13 mouse cellular contexts compared by ENCODE assay signal in the genomic region with DNA sequence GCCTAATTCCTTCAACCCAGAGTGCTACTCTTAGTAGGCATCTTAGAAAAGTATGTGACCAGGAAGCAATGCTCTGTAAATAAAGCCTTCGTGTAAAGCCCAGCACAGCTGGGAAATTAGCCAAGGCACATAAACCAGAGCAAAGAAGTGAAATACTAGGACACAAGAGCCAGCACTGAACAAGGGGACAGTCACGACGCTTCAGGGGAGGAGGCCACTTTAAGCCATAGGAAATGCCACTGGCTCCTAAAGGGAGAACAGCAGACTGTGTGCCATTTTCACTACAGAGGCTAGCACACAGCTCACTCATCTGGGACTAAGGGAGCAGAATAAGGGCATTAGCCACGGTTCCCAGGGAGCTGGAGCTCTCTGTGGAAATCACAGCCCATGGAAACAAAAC. TPM values are rescaled to one million over a fixed set of nuclear protein-coding genes. Genes with fewer than 3 reads are reported as not detected.
DNase-seq lines count a peak whose midpoint lies in the region; ATAC-seq and TF ChIP-seq lines count a peak whose summit lies in the region.
"Had no signal": no experiment of that assay in that cellular context is flagged by ENCODE, and none has a peak within 500 bp of the region (broad histone marks: within the 10 kb centered on the region; RNA-seq: fewer than 3 reads in every experiment).

No protein-coding gene starts in this region.

- no peak overlapping the region for H3K9ac ChIP-seq in limb, embryonic 14.5 days (ENCODE audit: low read depth, low read length, severe bottlenecking)
- no peak overlapping the region for H3K9ac ChIP-seq in hindbrain, embryonic 16.5 days (ENCODE audit: low read depth, low read length)
- no peak overlapping the region for H3K9ac ChIP-seq in midbrain, embryonic 16.5 days (ENCODE audit: low read depth, low read length)

- peaks cover 3% of the 10 kb centered on the region; the same call in 1 of the 2 replicates for H3K4me1 ChIP-seq in limb, embryonic 14.5 days (ENCODE audit: control insufficient read depth, insufficient read depth, low read length)
- H3K4me1 ChIP-seq in limb, embryonic 10.5 days, result no peaks in the 10 kb centered on the region
- peaks cover 31% of the 10 kb centered on the region for H3K4me1 ChIP-seq in hindbrain, embryonic 16.5 days (ENCODE audit: control insufficient read depth, insufficient read depth, low read depth, low read length)
- peaks cover 31% of the 10 kb centered on the region for H3K4me1 ChIP-seq in midbrain, embryonic 16.5 days (ENCODE audit: control insufficient read depth, insufficient read depth, low read length)

- DNase-seq in embryo, embryonic 11 days, result peak; percentile 3
- no peak for DNase-seq in embryo, embryonic 10 days (ENCODE audit: low spot score)
- DNase-seq in limb, embryonic 14.5 days (ENCODE audit: low spot score), result peak; percentile 24
- DNase-seq in limb, embryonic 10.5 days (ENCODE audit: low spot score), result no peak
- no peak for DNase-seq in thymus, postnatal 14 days
- DNase-seq: cerebellum, postnatal 36 days; heart, adult 2 months; kidney, postnatal 10 days; thymus, postnatal 36 days had no signal

- H3K36me3 ChIP-seq in limb, embryonic 14.5 days (ENCODE audit: control insufficient read depth, insufficient read depth, low read length), result no peaks in the 10 kb centered on the region; the same call in 1 of the 2 replicates
- peaks cover 9% of the 10 kb centered on the region for H3K36me3 ChIP-seq in limb, embryonic 10.5 days
- H3K36me3 ChIP-seq in hindbrain, embryonic 16.5 days (ENCODE audit: control insufficient read depth, insufficient read depth, low read length), result no peaks in the 10 kb centered on the region
- no peaks in the 10 kb centered on the region for H3K36me3 ChIP-seq in midbrain, embryonic 16.5 days (ENCODE audit: control insufficient read depth, insufficient read depth, low read length)

- H3K4me3 ChIP-seq in limb, embryonic 14.5 days (replicated peaks; ENCODE audit: low read length), result no peak overlapping the region
- H3K4me3 ChIP-seq in limb, embryonic 10.5 days, result no peak overlapping the region
- H3K4me3 ChIP-seq in hindbrain, embryonic 16.5 days (ENCODE audit: low read length), result no peak overlapping the region
- H3K4me3 ChIP-seq in midbrain, embryonic 16.5 days (ENCODE audit: low read depth, low read length), result no peak overlapping the region
- H3K4me3 ChIP-seq: heart, adult 2 months; left cerebral cortex, adult 2 months had no signal

- no peak overlapping the region for H3K27ac ChIP-seq in limb, embryonic 14.5 days (replicated peaks; ENCODE audit: low read depth, low read length)
- no peak overlapping the region for H3K27ac ChIP-seq in limb, embryonic 10.5 days
- 0 out of 2 replicates have a peak overlapping the region, but pooled peaks have one; percentile 9 for H3K27ac ChIP-seq in hindbrain, embryonic 16.5 days (ENCODE audit: low read depth, low read length)
- peak overlapping the region; percentile 30; the same call in 1 of the 2 replicates for H3K27ac ChIP-seq in midbrain, embryonic 16.5 days (ENCODE audit: low read length)
- H3K27ac ChIP-seq: heart, adult 2 months; left cerebral cortex, adult 2 months had no signal

- ATAC-seq in limb, embryonic 14.5 days (ENCODE audit: low FRiP score, low read depth), result no peak; the same call in 1 of the 2 replicates
- ATAC-seq in hindbrain, embryonic 16.5 days, result peak; percentile 51; the same call in 1 of the 2 replicates
- no peak for ATAC-seq in midbrain, embryonic 16.5 days
- no peak for ATAC-seq in cerebellum, adult (ENCODE audit: insufficient number of reproducible peaks, low FRiP score, low TSS enrichment)

- no peaks in the 10 kb centered on the region for H3K27me3 ChIP-seq in limb, embryonic 14.5 days (ENCODE audit: control insufficient read depth, insufficient read depth, low read length)
- H3K27me3 ChIP-seq in limb, embryonic 10.5 days (ENCODE audit: low read depth, poor library complexity, severe bottlenecking), result no peaks in the 10 kb centered on the region
- H3K27me3 ChIP-seq in hindbrain, embryonic 16.5 days (replicated peaks; ENCODE audit: control insufficient read depth, insufficient read depth, low read length), result no peaks in the 10 kb centered on the region
- no peaks in the 10 kb centered on the region for H3K27me3 ChIP-seq in midbrain, embryonic 16.5 days (ENCODE audit: control insufficient read depth, insufficient read depth, low read depth, low read length)

- WGBS in limb, embryonic 14.5 days, result 62% methylated on average over 4 of the region's 4 CpGs
- WGBS in limb, embryonic 10.5 days, result 91% methylated on average over 4 of the region's 4 CpGs
- 34% methylated on average over 4 of the region's 4 CpGs for WGBS in hindbrain, embryonic 16.5 days
- WGBS in midbrain, embryonic 16.5 days, result 35% methylated on average over 4 of the region's 4 CpGs

- H3K9me3 ChIP-seq in limb, embryonic 14.5 days (ENCODE audit: control insufficient read depth, low read length), result no peaks in the 10 kb centered on the region
- no peaks in the 10 kb centered on the region for H3K9me3 ChIP-seq in limb, embryonic 10.5 days (replicated peaks)
- H3K9me3 ChIP-seq in hindbrain, embryonic 16.5 days (ENCODE audit: control insufficient read depth, low read length), result no peaks in the 10 kb centered on the region
- H3K9me3 ChIP-seq in midbrain, embryonic 16.5 days (replicated peaks; ENCODE audit: control insufficient read depth, low read length, poor library complexity, severe bottlenecking), result no peaks in the 10 kb centered on the region

- TF ChIP-seq POLR2A in limb, embryonic 14.5 days (IDR thresholded peaks at IDR 0.05; ENCODE audit: borderline replicate concordance, extremely low read depth, insufficient read depth, insufficient read length), result no peak

- no peak overlapping the region for H3K4me2 ChIP-seq in limb, embryonic 14.5 days (replicated peaks; ENCODE audit: low read depth, low read length, severe bottlenecking)
- no peak overlapping the region for H3K4me2 ChIP-seq in hindbrain, embryonic 16.5 days (ENCODE audit: low read length)
- no peak overlapping the region for H3K4me2 ChIP-seq in midbrain, embryonic 16.5 days (ENCODE audit: low read length)

RNA-seq across cellular contexts. Expression of gene Rab11fip3, which starts 24.1 kb away (rescaled TPM):
- polyA plus RNA-seq in limb, embryonic 14.5 days (2012; rRNA removed), result 39.0 and 47.9 TPM in 2 replicates
- 17.8 and 18.0 TPM in 2 replicates for polyA plus RNA-seq in limb, embryonic 14.5 days (2014; fragmentation: Nextera tagmentation; extraction: Ambion mirVana)
- polyA plus RNA-seq in limb, embryonic 10.5 days (2016; fragmentation: Nextera tagmentation; extraction: Ambion mirVana), result 20.9 and 22.1 TPM in 2 replicates
- polyA plus RNA-seq in hindbrain, embryonic 16.5 days (2015; fragmentation: Nextera tagmentation; extraction: Ambion mirVana), result 12.8 and 23.0 TPM in 2 replicates
- polyA plus RNA-seq in midbrain, embryonic 16.5 days (2015; fragmentation: Nextera tagmentation; extraction: Ambion mirVana), result 25.8 and 30.1 TPM in 2 replicates

RNA-seq across cellular contexts. Expression of gene Decr2, which starts 44.9 kb away (rescaled TPM):
- polyA plus RNA-seq in limb, embryonic 14.5 days (2012; rRNA removed), result 32.5 and 34.7 TPM in 2 replicates
- polyA plus RNA-seq in limb, embryonic 14.5 days (2014; fragmentation: Nextera tagmentation; extraction: Ambion mirVana), result 19.0 and 23.3 TPM in 2 replicates
- polyA plus RNA-seq in limb, embryonic 10.5 days (2016; fragmentation: Nextera tagmentation; extraction: Ambion mirVana), result 23.0 and 26.3 TPM in 2 replicates
- polyA plus RNA-seq in hindbrain, embryonic 16.5 days (2015; fragmentation: Nextera tagmentation; extraction: Ambion mirVana), result 45.6 and 45.7 TPM in 2 replicates
- 38.2 and 41.3 TPM in 2 replicates for polyA plus RNA-seq in midbrain, embryonic 16.5 days (2015; fragmentation: Nextera tagmentation; extraction: Ambion mirVana)

RNA-seq across cellular contexts. Expression of gene Nme4, which starts 50.1 kb away (rescaled TPM):
- polyA plus RNA-seq in limb, embryonic 14.5 days (2012; rRNA removed), result 133 and 176 TPM in 2 replicates
- 104 and 106 TPM in 2 replicates for polyA plus RNA-seq in limb, embryonic 14.5 days (2014; fragmentation: Nextera tagmentation; extraction: Ambion mirVana)
- 163 and 186 TPM in 2 replicates for polyA plus RNA-seq in limb, embryonic 10.5 days (2016; fragmentation: Nextera tagmentation; extraction: Ambion mirVana)
- 22.9 and 23.2 TPM in 2 replicates for polyA plus RNA-seq in hindbrain, embryonic 16.5 days (2015; fragmentation: Nextera tagmentation; extraction: Ambion mirVana)
- polyA plus RNA-seq in midbrain, embryonic 16.5 days (2015; fragmentation: Nextera tagmentation; extraction: Ambion mirVana), result 16.8 and 18.3 TPM in 2 replicates

RNA-seq across cellular contexts. Expression of gene Capn15, which starts 59.7 kb away (rescaled TPM):
- 50.1 and 70.4 TPM in 2 replicates for polyA plus RNA-seq in limb, embryonic 14.5 days (2012; rRNA removed)
- polyA plus RNA-seq in limb, embryonic 14.5 days (2014; fragmentation: Nextera tagmentation; extraction: Ambion mirVana), result 31.0 and 31.2 TPM in 2 replicates
- 38.7 and 38.9 TPM in 2 replicates for polyA plus RNA-seq in limb, embryonic 10.5 days (2016; fragmentation: Nextera tagmentation; extraction: Ambion mirVana)
- 20.6 and 25.5 TPM in 2 replicates for polyA plus RNA-seq in hindbrain, embryonic 16.5 days (2015; fragmentation: Nextera tagmentation; extraction: Ambion mirVana)
- polyA plus RNA-seq in midbrain, embryonic 16.5 days (2015; fragmentation: Nextera tagmentation; extraction: Ambion mirVana), result 20.6 and 20.8 TPM in 2 replicates

Comparison
In these comparisons a context has a peak if more than half of its experiments do, and no peak if none do; other contexts are left out.
1. DNase-seq: peak in embryo, embryonic 11 days (single experiment) and limb, embryonic 14.5 days (single experiment); none in embryo, embryonic 10 days (single experiment), limb, embryonic 10.5 days (single experiment) and thymus, postnatal 14 days (single experiment).
2. H3K27ac ChIP-seq: peak in hindbrain, embryonic 16.5 days (single experiment) and midbrain, embryonic 16.5 days (single experiment); none in limb, embryonic 14.5 days (single experiment) and limb, embryonic 10.5 days (single experiment).